Mouse (Mus musculus) lung, adult 2 months (tissue): ENCODE results near the gene Dcps.
"Not testable (repeated sequence)": the region's sequence is repeated elsewhere in the genome, so short reads cannot be mapped to it uniquely, and the experiment has no call there.

Experiments used
- CTCF ChIP-seq: fragments of 200-500 bp; IDR thresholded peaks from 2 replicates; pipeline ENCODE4 v1.5.1; 2011; ENCODE audit warnings: mild to moderate bottlenecking, low read length, control low read depth; ENCODE audit not compliant: insufficient read depth
- POLR2A ChIP-seq: fragments of 200-500 bp; IDR thresholded peaks from 2 replicates; pipeline ENCODE4 v1.6.1; 2011; ENCODE audit warnings: low read depth, mild to moderate bottlenecking, control low read depth, low read length, borderline replicate concordance; ENCODE audit errors: extremely low read depth

DNA sequence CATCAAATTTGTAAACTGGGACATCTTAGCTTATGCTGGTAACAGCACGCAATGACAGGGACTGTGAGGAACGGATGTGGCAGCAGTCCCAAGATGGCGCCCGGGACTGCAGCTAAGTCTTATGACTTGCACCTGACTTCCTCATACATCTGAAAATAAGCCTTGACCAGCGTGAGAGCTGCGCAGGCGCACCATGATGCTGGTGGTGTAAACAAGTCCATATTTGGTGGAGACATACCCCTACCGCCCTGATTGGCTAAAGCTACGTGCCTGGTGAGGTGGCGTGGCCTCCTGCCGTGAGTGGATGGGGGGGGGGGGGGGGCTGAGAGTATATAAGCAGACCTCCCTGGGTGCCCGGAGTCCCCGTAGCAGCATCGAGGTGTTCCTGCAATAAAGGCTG lies 28.6 kb downstream of the Dcps start:
- not testable (repeated sequence) for TF ChIP-seq CTCF, POLR2A
